Mouse (Mus musculus) liver, embryonic 15.5 days (tissue): Measurements from ENCODE around the gene Prtg. TPM values are rescaled to one million over a fixed set of nuclear protein-coding genes. Genes with fewer than 3 reads are reported as not detected.

Source experiments
- ATAC-seq: fragments of 200-750 bp; cut with Nextera tagmentation; 2 replicates; pipeline ENCODE4 v1.8.0; 2017; ENCODE audit warnings: moderate number of reproducible peaks, mild to moderate bottlenecking, moderate library complexity; ENCODE audit not compliant: insufficient read depth
- H3K27ac ChIP-seq: fragments of 300-500 bp; sonication (generic); replicated peaks from 2 replicates; pipeline ENCODE4 v1.5.1; 2015; ENCODE audit warnings: mild to moderate bottlenecking, inconsistent platforms
- H3K27me3 ChIP-seq: fragments of 300-500 bp; sonication (generic); 2 replicates; pipeline ENCODE4 v1.6.1; 2015; ENCODE audit warnings: mild to moderate bottlenecking, inconsistent platforms
- H3K36me3 ChIP-seq: fragments of 300-500 bp; sonication (generic); replicated peaks from 2 replicates; pipeline ENCODE4 v1.6.1; 2015; ENCODE audit warnings: moderate library complexity, mild to moderate bottlenecking, inconsistent platforms
- H3K4me1 ChIP-seq: fragments of 300-500 bp; sonication (generic); replicated peaks from 2 replicates; pipeline ENCODE4 v1.6.1; 2015; ENCODE audit warnings: inconsistent platforms
- H3K4me2 ChIP-seq: fragments of 300-500 bp; sonication (generic); 2 replicates; pipeline ENCODE4 v1.6.1; 2015; ENCODE audit warnings: moderate library complexity, mild to moderate bottlenecking, inconsistent platforms
- H3K4me3 ChIP-seq: fragments of 300-500 bp; sonication (generic); replicated peaks from 2 replicates; pipeline ENCODE4 v1.5.1; 2015; ENCODE audit warnings: mild to moderate bottlenecking, inconsistent platforms
- H3K9ac ChIP-seq: fragments of 300-500 bp; sonication (generic); 2 replicates; pipeline ENCODE4 v1.6.1; 2015; ENCODE audit warnings: moderate library complexity, mild to moderate bottlenecking, inconsistent platforms
- H3K9me3 ChIP-seq: fragments of 300-500 bp; sonication (generic); replicated peaks from 2 replicates; pipeline ENCODE4 v1.6.1; 2016; ENCODE audit warnings: inconsistent platforms
- WGBS: fragments of 180-500 bp; shearing (Covaris S2); methylation state at CpG from one replicate; pipeline ENCODE4 v1.1.7; 2015; ENCODE audit warnings: mixed read lengths; ENCODE audit not compliant: insufficient replicate concordance; 5-methylcytosine and 5-hydroxymethylcytosine counted together
- polyA plus RNA-seq: library from polyadenylated mRNA; unstranded; fragments of >200 nt; fragmentation: Nextera tagmentation; extraction: Ambion mirVana; gene quantifications from 2 replicates; pipeline ENCODE4 v1.2.1, GENCODE M21; 2015

The Prtg gene
- polyA plus RNA-seq, 1 experiment from 2014 or later, result 0.08 TPM

GRCm38 (mm10) chr9:72862955-72863354 lies 56.3 kb downstream of the Prtg start:
- no peak overlapping the region for H3K27ac ChIP-seq
- no peaks in the 10 kb centered on the region for H3K27me3 ChIP-seq
- WGBS, result 62% methylated on average over 4 of the region's 4 CpGs
- no peak for ATAC-seq
- no peak overlapping the region for H3K9ac ChIP-seq
- no peak overlapping the region for H3K4me3 ChIP-seq
- H3K4me2 ChIP-seq, result no peak overlapping the region
- H3K9me3 ChIP-seq, result no peaks in the 10 kb centered on the region
- no peaks in the 10 kb centered on the region for H3K36me3 ChIP-seq
- no peaks in the 10 kb centered on the region for H3K4me1 ChIP-seq

- Histone ChIP-seq H3K9me3 (no peaks in the 10 kb centered on the region), H3K4me2 (no peak overlapping the region), H3K4me1 (no peaks in the 10 kb centered on the region), H3K36me3 (no peaks in the 10 kb centered on the region), H3K4me3 (no peak overlapping the region), H3K27me3 (no peaks in the 10 kb centered on the region), H3K9ac (no peak overlapping the region), H3K27ac (no peak overlapping the region)
- ATAC-seq, result no peak
- WGBS, result 55% methylated on average over 5 of the region's 5 CpGs
Measured at GRCm38 (mm10) chr9:72863773-72864172, 57.1 kb downstream of the Prtg start.

GRCm38 (mm10) chr9:72867434-72867833 lies 60.8 kb downstream of the Prtg start:
- peaks cover 4% of the 10 kb centered on the region; the same call in 1 of the 2 replicates for H3K27me3 ChIP-seq
- no peak for ATAC-seq
- 65% methylated on average over 6 of the region's 6 CpGs for WGBS
- H3K9ac ChIP-seq, result no peak overlapping the region
- no peaks in the 10 kb centered on the region for H3K4me1 ChIP-seq
- no peak overlapping the region for H3K27ac ChIP-seq
- no peaks in the 10 kb centered on the region for H3K9me3 ChIP-seq
- no peak overlapping the region for H3K4me2 ChIP-seq
- H3K36me3 ChIP-seq, result no peaks in the 10 kb centered on the region
- H3K4me3 ChIP-seq, result no peak overlapping the region

- Histone ChIP-seq H3K27me3 (peaks cover 4% of the 10 kb centered on the region; the same call in 1 of the 2 replicates), H3K9me3 (no peaks in the 10 kb centered on the region), H3K4me1 (no peaks in the 10 kb centered on the region), H3K36me3 (no peaks in the 10 kb centered on the region), H3K4me2 (no peak overlapping the region), H3K9ac (no peak overlapping the region), H3K4me3 (no peak overlapping the region), H3K27ac (no peak overlapping the region)
- no peak for ATAC-seq
- 67% methylated on average over 2 of the region's 2 CpGs for WGBS
Measured at GRCm38 (mm10) chr9:72868774-72869173, 62.1 kb downstream of the Prtg start.

GRCm38 (mm10) chr9:72871506-72872297 lies 65.0 kb downstream of the Prtg start:
- Histone ChIP-seq H3K27ac (no peak overlapping the region), H3K9ac (no peak overlapping the region), H3K9me3 (no peaks in the 10 kb centered on the region), H3K4me2 (peak overlapping the region; percentile 40), H3K27me3 (peaks cover 4% of the 10 kb centered on the region; the same call in 1 of the 2 replicates), H3K36me3 (no peaks in the 10 kb centered on the region), H3K4me1 (no peaks in the 10 kb centered on the region), H3K4me3 (no peak overlapping the region)
- 27% methylated on average over 13 of the region's 13 CpGs for WGBS
- no peak for ATAC-seq

GRCm38 (mm10) chr9:72872298-72873130 lies 65.8 kb downstream of the Prtg start:
- H3K9ac ChIP-seq, result no peak overlapping the region
- no peak for ATAC-seq
- H3K27ac ChIP-seq, result no peak overlapping the region
- 35% methylated on average over 8 of the region's 8 CpGs for WGBS
- H3K4me1 ChIP-seq, result no peaks in the 10 kb centered on the region
- no peaks in the 10 kb centered on the region for H3K36me3 ChIP-seq
- H3K4me3 ChIP-seq, result no peak overlapping the region
- 0 out of 2 replicates have a peak overlapping the region, but pooled peaks have one; percentile 40 for H3K4me2 ChIP-seq
- H3K9me3 ChIP-seq, result no peaks in the 10 kb centered on the region
- peaks cover 4% of the 10 kb centered on the region; the same call in 1 of the 2 replicates for H3K27me3 ChIP-seq

DNA sequence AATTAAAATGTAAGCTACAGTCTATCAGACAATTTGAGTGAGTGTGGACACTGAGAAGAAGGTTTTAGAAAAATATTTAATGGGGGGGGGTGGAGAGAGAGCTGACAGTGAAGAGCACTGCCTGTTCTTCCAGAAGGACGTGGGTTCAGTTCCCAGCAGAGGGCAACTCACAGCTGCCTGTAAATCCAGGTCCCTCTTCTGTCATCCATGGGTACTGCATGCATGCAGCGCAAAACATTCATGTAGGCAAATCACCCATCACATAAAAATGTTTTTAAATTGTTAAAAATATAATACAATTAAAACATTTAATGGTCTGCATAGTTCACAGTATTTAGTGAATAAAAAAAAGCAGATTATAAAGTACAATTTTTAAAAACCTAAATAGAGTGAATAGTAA lies 69.2 kb downstream of the Prtg start:
- WGBS, result 67% methylated on average over 2 of the region's 2 CpGs
- ATAC-seq, result no peak
- no peaks in the 10 kb centered on the region for H3K36me3 ChIP-seq

GRCm38 (mm10) chr9:72877905-72878304 lies 71.2 kb downstream of the Prtg start:
- H3K4me1 ChIP-seq, result 0 out of 2 replicates have a peak, but pooled peaks cover 8% of the 10 kb centered on the region
- H3K36me3 ChIP-seq, result no peaks in the 10 kb centered on the region
- H3K9me3 ChIP-seq, result no peaks in the 10 kb centered on the region
- no peak overlapping the region for H3K4me3 ChIP-seq
- H3K4me2 ChIP-seq, result no peak overlapping the region
- H3K27me3 ChIP-seq, result no peaks in the 10 kb centered on the region
- WGBS, result 26% methylated on average over 11 of the region's 11 CpGs
- H3K27ac ChIP-seq, result no peak overlapping the region
- no peak for ATAC-seq
- no peak overlapping the region for H3K9ac ChIP-seq

More for the DNA sequence above, 69.2 kb downstream of the Prtg start:
- H3K9me3 ChIP-seq, result no peaks in the 10 kb centered on the region
- H3K4me3 ChIP-seq, result no peak overlapping the region
- no peaks in the 10 kb centered on the region for H3K27me3 ChIP-seq
- H3K4me1 ChIP-seq, result 0 out of 2 replicates have a peak, but pooled peaks cover 4% of the 10 kb centered on the region
- H3K27ac ChIP-seq, result no peak overlapping the region
- H3K9ac ChIP-seq, result no peak overlapping the region
- no peak overlapping the region for H3K4me2 ChIP-seq

DNA sequence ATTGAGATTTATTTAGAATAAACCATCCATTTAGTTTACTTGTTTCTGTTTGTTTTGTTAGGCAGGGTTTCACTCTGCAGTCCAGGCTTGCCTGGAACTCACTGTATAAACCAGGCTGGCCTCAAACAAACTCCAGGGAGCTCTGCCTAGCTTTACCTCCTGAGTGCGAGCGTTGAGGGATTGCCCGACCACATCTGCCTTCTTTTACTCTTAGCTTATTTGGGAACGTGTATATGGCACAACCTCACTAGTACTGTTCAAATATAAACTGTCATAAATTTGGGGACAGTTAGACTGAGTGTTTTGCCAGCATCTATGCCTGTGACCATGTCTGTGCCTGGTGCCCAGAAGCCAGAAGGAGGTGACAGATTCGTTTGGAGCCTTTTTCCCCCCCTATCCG lies 72.0 kb downstream of the Prtg start:
- no peaks in the 10 kb centered on the region for H3K27me3 ChIP-seq
- ATAC-seq, result no peak
- H3K9me3 ChIP-seq, result no peaks in the 10 kb centered on the region
- H3K36me3 ChIP-seq, result no peaks in the 10 kb centered on the region
- H3K9ac ChIP-seq, result no peak overlapping the region
- 0 out of 2 replicates have a peak, but pooled peaks cover 8% of the 10 kb centered on the region for H3K4me1 ChIP-seq
- H3K27ac ChIP-seq, result no peak overlapping the region
- WGBS, result 55% methylated on average over 6 of the region's 6 CpGs
- H3K4me2 ChIP-seq, result no peak overlapping the region
- H3K4me3 ChIP-seq, result no peak overlapping the region

DNA sequence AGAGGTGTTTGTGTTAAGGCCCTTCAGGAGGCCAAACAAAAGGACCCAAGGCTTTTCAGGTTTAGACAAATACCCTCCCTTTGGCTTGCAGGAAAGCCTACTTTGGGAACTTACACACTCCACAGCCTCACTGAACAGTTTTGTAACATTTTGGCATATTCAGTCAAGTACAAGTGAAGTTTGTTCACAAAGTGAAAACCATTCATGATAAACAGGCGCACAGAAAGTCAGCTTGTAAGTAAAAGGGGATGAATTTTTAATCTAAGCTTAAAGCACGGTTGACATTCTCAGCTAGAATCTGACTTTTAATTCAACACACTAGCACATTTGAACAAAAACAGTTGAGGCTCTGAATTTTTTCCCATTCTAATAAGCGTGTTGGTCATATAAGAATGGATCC lies 72.9 kb downstream of the Prtg start:
- no peak for ATAC-seq
- H3K9me3 ChIP-seq, result no peaks in the 10 kb centered on the region
- H3K36me3 ChIP-seq, result no peaks in the 10 kb centered on the region
- no peak overlapping the region for H3K9ac ChIP-seq
- H3K27ac ChIP-seq, result no peak overlapping the region
- 0 out of 2 replicates have a peak, but pooled peaks cover 8% of the 10 kb centered on the region for H3K4me1 ChIP-seq
- H3K27me3 ChIP-seq, result no peaks in the 10 kb centered on the region
- no peak overlapping the region for H3K4me3 ChIP-seq
- 64% methylated on average over 3 of the region's 3 CpGs for WGBS
- H3K4me2 ChIP-seq, result no peak overlapping the region
